Mouse (Mus musculus) right cerebral cortex, adult 18-20 months (tissue): Measurements from ENCODE around the gene Fam81a.

ENCODE experiments used
- DNase-seq: peaks from one replicate; pipeline ENCODE4 v3.0.0; 2022; ENCODE audit warnings: mixed read lengths

Gene Fam81a

DNA sequence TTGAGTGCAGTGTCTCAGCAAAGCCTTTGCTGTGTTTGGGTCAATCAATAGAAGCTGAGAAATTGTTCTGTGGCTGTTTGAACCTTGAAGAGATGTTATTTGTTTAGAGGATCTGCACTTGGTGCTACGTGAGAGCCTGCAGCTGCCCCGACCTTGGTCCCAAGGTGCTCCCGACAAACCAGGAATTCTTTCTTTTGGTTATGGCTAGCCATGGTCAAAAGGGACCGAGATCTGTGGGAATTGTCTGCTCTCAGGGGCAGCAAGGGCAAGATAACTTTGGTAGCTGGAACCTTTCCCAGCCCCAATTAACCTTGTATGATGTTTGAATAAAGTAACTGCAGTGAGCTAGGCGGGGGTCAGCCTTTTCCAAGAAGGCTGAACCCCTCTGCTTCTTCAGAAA lies 34.2 kb downstream of the Fam81a start:
- no peak for DNase-seq

DNA sequence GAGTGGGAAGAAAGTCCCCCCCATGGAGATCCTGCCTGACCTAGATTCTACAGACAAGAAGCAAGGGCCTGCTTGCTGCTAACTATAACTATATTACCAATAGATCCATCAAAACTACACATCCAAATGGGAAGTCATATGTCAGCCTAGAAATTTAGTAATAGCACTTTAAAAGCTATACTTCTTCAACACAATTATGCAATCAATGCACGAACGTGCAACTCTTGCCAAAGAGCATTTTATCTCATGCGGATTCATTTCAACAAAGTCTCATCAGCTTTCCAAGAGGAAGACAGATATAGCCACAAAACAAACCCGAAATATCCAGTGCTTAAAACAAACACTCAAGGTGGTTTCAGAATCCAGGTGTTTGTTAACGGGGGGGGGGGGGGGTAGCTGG lies 36.8 kb downstream of the Fam81a start:
- DNase-seq, result peak; percentile 46

DNA sequence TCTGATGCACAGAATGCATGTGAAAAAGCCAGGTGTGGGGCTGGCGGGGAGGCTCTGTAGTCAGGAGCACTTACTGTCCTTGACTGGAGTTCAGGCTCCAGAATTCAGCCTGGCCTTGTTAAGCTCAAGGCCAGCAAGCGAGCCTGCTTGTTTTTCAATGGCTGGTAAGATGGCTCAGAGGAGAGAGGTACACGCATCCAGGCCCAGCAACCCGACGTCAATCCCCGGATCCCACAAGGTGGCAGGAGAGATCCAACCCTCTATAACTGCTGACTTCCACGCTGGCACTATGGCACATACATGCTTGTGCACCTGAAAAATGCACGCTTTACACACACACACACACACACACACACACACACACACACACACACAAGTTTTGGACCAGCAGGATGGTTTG lies 39.3 kb downstream of the Fam81a start:
- DNase-seq, result no peak

DNA sequence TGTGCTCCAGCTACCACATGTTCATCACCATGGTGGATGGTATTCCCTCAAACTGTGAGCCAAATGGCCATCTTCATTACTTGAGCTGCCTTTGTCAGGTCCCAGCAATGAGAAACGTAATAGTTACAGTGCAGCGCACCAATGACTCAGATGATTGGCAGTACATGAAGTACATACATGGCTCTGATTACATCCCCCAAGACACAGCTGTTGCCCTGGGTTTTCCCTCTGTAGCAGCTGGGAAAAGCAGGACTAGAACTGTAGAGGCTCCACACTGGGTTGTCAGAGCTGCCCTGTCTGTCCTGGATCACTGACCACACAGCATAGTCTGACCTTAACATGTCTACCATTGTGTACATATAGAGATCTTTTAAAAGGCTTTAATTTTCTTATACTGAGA lies 44.8 kb downstream of the Fam81a start:
- DNase-seq, result no peak

DNA sequence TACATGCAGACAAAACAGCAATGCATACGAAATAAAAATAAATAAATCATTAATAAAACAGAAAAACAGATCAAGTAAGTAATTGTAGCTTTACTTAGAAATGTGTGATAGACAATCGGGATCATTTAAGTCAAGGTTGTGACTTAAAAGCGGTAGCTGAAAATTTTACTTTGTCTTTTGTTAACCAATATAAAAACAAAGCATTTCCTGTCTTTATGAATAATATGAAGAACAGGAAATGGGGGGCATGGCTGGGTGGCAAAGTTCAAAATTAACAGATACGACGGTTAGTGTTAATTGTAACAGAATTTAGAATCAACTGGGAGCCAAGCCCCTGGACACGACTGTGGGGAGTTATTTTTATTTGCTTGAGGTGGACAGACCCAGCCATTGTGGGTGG lies 47.3 kb downstream of the Fam81a start:
- DNase-seq, result no peak

DNA sequence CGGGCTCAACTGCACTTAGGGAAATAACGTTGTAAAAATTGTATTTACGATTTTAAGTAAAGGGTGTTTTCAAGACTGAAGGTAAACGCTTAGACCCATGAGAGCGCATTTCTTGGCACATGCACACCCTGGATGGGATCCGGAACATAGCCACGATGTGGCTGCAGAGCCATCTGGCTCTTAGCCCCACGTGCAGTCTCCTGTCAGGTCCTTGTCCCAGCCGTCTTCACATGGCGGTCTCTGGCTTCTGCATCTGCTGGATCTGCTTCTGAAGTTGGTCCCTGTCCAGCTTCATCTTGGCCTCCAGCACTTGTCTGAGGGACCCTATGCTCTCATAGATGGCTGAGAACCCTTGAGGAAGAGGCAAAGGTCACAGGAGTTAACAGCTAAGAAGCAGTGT lies 51.8 kb downstream of the Fam81a start:
- DNase-seq, result no peak

DNA sequence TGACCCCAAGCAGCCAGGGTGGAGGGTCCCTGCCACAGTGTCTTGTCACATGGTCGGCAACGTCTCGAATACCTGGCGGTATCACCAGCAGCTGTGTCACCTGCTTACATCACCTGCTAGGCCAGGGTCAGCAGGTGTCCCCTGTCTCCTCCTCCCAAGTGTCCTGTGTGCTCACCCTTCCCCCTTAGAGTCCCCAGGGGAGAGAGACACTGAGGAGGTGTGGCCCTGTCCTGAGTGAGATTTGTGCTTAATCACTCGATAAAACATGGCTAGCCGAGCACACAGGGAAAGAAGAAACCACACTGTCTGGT lies 53.6 kb downstream of the Fam81a start:
- DNase-seq, result no peak

DNA sequence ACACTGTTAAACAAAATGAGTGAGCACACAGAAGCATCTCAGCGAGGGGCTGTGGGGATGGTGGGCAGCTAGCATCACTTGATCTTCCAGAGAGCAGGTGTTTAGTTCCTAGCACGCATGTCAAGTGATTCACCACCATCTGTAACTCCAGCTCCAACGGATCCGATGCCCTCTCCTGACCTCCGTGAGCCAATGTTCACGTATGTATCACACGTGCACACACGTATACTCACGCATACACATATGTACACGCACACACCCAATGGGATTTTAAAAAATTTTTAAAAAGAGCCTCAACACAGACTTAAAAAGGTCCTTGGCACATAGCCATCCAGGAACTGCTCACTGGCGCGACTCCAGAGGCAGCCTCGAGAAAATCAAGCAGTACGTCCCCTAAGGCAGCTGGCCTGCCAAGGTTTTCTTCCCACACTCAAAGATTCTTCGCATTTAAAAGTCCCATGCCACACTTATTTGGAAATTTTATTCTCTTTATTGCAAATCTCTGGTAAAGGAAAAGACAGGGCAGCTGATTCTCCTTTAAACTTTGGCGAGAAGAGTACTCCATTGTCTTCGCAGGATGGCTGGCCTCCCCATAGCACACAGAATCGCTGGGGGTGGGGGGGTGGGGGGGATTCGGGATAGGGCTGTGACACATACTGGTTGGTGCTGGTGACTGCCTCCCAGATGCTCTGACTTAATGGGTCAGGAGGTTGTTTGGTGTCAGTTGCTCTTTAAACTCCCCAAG lies 54.1 kb downstream of the Fam81a start:
- peak; percentile 59 for DNase-seq

DNA sequence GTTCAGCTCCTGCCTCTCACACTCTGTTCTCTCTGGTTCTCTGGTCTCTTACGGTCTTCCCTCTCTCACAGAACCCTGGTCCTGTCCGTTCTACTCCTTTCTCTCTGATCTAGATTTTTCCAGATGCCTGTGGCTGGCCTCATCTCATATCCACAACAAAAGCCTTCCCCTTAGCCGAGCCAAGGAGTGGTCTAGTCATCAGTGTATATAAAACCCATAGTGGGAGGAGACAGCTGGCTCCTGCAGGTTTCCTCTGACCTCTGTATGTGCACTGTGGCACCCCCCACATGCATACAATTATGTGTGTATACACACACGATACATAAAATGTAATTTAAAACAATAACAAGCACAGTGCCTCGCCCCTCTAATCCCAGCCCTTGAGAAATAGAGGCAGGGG lies 55.0 kb downstream of the Fam81a start:
- no peak for DNase-seq

DNA sequence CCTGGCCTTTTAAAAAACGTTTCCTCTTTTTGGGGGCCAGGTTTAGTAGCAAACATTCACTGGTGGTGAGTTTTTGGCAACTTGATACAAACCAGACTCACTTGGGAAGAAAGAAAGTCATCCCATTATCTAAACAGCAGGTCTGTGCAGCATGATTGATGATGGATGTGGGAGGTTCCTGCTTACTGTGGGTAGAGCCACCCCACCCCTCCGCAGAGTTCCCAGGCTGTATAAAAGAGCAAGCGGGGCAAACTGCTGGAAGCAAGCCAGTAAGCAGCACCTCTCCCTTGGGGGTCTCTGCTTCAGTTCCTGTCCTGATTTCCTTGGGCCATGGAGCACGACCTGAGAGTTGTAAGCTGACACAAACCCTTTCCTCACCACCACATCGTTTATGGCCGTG lies 56.3 kb downstream of the Fam81a start:
- DNase-seq, result no peak

DNA sequence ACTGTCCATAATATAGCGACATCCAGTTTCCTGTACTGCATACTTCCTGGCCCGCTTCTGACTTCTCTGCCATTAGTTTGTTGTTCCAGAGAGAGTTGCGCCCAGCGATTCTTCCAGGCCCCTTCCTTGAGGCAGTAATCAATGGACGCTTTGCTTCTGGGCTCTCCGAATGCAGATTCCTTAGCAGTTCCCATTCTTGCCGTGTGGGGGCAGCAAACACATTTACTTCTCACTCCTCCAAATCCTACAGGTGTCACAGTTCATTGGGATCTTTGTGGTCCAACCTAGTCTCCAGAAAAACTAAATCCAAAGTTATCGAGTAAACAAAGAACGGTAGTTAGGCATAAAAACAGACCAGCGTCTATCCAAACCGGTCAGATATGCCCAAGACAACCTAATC lies 58.3 kb downstream of the Fam81a start:
- DNase-seq, result peak; percentile 62

DNA sequence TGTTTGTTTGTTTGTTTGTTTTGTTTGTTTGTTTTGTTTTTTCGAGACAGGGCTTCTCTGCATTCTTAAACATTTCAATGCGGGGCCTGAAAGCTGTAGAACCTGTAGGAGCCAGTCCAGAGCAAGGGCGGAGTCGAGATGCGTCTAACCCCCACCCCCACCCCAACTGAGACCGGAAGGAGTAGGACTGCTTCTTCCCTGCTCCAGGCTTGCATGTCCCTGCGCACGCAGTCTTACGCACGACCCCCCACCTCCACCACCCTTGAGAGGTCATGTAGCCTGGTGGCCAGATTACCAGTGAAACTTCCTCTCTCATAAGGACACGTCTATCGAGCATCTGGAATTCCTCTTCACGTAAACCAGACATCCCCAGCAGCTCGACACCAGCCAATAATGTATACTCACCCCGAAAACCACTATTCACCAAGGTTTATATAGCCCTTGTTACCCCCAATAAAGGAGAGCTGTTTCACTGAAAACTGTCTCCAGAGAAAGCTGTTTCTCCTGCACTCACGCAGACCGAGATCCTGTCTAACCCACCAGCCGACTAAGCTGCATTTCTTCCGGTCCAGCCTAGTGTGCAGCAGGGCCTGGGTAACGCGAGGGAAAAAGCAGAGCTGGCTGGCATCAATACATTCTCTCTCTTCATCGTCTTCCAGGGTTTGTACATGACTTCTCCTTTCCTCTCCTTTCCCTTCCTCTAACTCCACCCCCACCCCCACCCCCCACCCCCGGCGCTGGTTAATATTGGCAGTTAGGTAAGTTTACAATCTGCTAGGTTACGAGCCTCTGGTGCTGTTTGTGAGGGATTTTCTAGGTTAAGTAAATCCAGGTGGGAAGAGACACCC lies 59.8 kb downstream of the Fam81a start:
- DNase-seq, result no peak

DNA sequence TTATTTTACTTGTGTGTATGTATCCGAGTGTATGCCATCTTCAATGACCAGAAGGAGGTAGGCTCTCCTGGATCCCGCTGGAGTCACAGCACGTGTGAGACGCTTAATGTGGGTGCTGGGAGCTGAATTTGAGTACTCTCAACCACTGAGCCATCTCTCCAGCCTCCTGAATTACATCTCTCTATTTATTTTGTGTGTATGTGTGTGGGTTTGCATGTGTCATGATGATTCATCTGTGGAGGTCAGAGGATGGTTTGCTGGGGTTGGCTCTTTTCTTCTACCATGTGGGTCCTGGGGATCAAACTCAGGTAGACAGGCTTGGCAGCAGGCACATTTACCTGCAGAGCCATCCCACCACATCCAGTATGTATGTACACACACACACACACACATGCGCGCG lies 60.6 kb downstream of the Fam81a start:
- DNase-seq, result no peak

DNA sequence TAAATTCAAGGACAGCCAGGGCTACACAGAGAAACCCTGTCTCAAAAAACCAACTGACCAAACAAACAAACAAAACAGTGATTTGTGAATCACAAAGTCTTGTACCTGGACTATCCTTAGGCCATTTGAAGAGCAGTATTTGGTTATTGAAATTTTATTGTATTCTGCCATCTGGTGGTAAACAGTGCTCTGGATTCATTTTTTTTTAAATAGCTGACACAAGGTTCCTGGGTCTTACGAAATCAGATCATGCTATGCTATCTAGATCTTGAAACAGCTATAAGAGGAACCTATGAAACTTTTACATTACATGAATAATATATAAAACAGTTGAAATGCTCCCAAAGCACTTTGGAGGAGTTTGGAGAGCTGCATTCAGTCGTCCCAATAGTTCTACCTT lies 61.4 kb downstream of the Fam81a start:
- no peak for DNase-seq

DNA sequence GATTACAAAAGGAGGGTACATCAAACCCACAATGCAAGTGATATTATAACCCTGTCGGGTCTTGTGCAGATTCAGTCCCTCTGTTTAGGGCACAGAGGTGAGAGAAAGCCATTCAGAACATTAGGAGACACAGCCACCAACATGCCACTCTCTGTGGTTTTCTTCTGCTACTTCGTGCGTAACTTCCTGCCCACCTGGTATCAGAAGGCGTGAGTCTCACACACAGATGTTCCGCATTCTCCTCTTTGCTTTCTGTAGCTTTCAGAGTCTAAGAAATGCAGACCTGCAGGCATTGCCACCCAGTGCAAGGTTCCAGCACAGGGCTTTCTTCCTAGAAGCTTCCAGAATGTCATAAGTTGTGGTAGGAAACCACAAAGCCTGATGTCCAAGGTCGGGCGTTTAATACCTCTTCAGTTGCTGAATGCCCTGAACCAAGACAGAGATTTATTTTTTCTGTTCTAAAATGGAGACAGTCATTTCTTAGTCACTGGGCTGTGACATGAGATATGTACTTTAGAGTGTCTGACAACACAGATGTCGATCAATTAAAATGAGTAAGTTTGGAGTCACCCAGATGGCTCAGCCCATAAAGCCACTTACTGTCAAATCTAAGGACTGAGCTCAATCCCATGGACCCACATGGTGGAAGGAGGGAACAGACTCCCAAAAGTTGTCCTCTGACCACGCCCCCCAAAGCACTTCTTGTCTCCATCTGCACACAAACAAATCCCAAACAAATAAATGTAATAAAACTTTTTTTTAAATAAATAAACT lies 62.1 kb downstream of the Fam81a start:
- DNase-seq, result no peak

DNA sequence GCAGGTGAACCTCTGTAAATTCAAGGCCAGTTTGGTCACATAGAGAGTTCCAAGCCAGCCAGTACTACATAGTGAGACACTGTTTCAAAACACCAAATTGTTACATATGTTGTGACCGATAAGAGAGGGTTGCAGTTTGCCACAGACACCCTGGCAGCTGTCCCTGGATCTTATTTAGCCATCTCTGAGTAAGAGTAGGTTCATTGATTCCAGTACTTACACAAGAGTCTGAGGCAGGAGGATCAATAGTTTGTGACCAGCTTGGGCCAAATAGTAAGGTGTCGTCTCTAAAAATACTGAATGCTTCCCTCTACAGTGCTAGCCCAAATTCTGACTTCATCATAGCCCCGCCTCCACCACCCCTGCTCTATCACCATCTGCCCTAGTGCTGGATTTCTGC lies 64.3 kb downstream of the Fam81a start:
- no peak for DNase-seq

DNA sequence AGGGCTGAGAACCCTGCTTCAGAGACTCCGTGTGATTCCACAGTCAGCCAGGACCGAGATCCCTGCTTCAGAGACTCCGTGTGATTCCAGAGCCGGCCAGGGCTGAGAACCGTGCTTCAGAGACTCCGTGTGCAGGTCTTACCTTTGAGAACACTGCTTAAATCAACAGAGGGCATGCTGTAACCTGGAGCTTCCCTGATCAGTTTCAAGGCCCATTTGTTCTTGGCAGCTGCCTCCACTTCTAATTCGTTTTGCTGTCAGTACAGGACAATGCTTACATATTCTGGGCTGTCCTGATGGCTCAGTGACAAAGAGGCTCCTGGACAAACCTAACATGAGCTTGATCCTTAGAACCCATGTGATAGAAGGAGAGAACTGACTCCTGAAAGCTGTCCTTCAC lies 65.2 kb downstream of the Fam81a start:
- DNase-seq, result no peak

DNA sequence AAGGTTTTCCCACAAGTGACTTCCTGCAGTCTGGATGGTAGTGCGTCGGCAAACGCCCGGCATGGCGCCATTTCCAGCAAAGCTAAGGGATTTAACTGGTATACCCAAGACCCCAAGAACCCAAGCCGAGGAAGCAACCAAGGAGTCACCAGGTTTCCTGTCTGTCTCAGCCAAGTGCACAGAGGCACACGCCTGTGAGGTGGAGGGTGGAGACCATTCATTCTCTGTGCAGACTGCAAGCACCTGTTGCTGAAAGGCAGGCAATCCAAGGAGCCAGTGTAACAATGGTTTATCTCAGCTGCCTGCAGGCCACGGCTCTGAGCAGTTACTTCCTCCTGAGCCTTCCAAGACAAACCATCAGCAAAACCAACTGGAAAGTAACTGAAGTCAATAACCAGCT lies 70.0 kb downstream of the Fam81a start:
- DNase-seq, result no peak

DNA sequence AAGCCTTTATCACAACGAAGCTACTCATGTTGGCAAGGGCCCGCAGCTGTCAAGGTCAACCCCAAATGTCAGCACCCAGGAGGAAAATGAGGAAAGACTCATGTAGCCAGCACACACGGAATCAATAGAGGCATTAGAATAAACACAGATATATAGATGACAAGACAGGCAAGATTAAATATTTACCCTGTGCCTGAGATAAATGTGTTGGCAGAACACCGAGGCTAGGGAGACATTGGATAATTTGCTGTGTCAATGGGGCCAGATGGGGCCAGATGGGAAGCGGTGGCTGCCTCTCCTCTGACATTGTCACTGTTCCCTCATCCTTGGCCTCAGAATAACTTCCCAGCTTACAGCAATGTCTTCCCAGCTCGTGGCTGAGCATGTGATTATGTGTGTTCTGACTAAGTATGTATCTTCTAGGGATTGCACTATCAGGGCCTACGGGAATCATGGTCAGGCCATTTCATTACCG lies 72.4 kb downstream of the Fam81a start:
- no peak for DNase-seq

DNA sequence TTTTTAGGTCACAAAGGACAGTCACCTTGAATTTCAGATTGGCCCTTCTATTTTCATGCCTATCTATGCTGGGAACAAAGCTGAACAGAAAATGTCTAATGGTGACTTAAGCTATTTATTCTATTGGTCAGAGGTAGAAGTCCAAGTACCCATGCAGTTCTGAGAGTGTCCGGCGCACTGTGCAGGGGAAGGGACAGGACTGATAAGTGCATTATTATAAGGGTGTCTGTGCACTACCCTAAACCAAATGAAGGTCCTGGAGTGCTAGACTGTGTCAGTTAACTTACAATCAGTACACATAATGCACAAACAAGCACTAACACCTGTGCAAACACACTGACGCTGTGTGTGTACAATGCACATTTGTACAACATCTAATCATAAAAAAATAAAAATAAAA lies 74.9 kb downstream of the Fam81a start:
- DNase-seq, result no peak

DNA sequence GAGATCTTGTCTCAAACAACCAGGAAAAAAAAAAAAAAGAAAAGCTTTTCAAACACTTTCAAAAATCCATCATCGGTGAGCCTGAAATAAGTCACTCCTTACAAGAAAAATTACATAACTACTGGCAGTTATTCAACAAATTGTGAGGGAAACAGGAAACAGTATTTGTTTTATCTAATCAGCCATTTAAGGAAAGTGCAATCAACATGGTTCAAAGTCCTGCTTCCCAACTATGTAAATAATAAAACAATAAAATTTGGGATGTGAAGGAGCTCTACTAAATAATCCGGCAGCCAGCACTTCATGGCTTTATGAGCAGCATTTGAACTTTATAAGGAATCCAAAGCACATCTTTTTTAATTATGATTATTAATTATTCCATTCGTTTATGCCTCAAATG lies 80.3 kb downstream of the Fam81a start:
- DNase-seq, result no peak

DNA sequence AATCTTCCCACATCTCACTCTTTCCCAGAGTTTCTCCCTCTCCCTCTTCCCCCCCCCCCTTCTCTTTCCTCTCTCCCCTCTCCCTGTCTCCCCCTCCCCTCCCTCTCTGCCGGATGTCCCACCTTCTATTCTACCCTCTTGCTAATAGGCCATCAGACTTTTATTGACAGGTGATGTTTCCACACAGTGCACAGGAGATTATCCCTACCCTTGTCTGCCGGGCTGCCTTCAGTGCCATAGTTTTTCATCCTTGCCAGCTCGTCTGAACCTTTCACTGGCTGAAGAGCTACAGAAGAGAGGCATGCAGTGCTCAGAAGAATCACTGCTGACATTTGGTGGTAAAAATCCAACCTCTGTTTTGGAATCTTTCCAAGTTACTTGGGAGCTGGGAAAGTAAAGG lies 88.9 kb downstream of the Fam81a start:
- DNase-seq, result no peak

DNA sequence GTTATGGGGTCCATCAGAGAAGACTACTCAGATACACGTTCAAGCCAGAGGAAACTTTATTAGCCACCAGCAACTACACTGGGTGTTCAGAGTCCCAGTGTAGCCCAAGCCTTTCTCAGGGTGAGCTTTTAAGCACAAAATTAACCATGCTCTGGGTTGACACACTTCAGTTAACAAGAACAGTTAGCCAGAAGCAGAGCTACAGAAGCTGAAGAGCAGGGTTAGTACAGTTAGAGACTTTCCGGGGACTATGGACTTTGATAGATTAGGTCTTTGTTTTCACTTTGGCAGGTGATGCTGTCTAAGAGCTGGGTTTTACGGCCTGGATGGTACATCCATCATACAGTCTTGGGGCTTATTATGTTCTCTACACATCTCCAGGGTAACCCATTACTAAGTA lies 89.6 kb downstream of the Fam81a start:
- no peak for DNase-seq

DNA sequence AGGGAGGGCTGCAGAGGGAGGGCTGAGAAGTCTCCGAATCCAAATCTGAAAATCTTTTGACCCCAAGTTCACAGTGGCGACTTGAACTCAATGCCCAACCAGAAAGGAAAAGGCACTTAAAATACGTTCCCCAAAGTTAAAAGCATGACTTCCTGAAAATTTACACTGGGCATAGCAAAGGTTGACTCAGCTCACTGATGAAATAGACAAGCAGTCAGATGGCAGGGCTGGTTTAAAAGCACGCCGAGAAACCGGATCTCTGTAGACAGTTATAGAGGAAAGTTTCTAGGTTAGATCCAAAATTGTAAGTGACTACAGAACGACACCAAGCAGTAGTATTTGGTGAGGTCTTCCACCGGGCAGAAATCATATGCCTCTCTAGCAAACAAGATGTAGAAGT lies 92.5 kb downstream of the Fam81a start:
- no peak for DNase-seq
